Mouse (Mus musculus) ovary, adult 18-20 months (tissue): ENCODE results near the gene Tex264.
"Not testable (repeated sequence)": the region's sequence is repeated elsewhere in the genome, so short reads cannot be mapped to it uniquely, and the experiment has no call there.

ENCODE experiments used
- DNase-seq: peaks from one replicate; pipeline ENCODE4 v3.0.0; 2022; ENCODE audit warnings: low spot score, mixed read lengths

Tex264 gene

GRCm38 (mm10) chr9:106664433-106664832 is 21.3 kb downstream of the Tex264 start:
- no peak for DNase-seq

- DNase-seq, result no peak
Measured at GRCm38 (mm10) chr9:106663200-106663599, 22.5 kb downstream of the Tex264 start.

GRCm38 (mm10) chr9:106659935-106660334 is 25.8 kb downstream of the Tex264 start:
- no peak for DNase-seq

DNA sequence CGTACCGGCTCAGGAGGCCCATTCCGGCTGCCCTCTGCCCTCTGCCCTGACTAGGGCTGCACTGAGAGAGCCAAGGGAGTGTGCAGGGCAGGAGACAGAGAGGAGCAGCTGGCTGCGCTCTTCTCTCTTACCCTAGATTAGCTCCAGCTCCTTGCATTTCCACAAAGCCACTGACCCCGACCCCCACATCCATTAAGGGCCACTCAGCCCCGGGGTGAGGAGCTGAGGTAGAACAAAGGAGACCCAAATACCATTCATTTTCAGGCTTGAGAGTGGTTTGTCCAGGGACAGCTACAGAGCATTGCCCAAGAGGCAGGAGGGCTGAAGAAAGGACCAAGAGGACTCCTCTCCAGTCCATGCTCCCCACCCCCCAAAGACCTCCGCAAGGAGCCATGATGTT is 26.3 kb downstream of the Tex264 start:
- no peak for DNase-seq

GRCm38 (mm10) chr9:106657592-106657991 is 28.1 kb downstream of the Tex264 start:
- DNase-seq, result no peak

DNA sequence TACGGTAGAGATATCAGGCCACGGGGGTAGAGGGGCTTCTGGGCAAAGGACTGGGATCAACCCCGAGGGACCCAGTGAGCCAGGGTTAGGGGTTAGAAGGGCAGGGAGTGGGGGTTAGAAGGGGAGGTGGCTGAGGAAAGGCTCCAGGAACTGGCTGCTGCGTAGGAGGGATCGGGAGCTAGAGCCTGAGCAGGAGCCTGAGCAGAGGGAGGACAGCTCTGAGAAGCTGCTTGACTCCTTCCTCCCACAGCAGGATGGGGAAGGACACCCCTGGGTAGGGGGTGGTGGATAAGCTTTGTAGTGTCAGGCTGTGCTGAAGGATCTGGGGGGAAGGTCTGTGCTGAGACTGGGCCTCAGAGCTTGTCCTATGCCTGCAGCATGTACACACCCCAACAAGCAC is 28.9 kb downstream of the Tex264 start:
- DNase-seq, result no peak

DNA sequence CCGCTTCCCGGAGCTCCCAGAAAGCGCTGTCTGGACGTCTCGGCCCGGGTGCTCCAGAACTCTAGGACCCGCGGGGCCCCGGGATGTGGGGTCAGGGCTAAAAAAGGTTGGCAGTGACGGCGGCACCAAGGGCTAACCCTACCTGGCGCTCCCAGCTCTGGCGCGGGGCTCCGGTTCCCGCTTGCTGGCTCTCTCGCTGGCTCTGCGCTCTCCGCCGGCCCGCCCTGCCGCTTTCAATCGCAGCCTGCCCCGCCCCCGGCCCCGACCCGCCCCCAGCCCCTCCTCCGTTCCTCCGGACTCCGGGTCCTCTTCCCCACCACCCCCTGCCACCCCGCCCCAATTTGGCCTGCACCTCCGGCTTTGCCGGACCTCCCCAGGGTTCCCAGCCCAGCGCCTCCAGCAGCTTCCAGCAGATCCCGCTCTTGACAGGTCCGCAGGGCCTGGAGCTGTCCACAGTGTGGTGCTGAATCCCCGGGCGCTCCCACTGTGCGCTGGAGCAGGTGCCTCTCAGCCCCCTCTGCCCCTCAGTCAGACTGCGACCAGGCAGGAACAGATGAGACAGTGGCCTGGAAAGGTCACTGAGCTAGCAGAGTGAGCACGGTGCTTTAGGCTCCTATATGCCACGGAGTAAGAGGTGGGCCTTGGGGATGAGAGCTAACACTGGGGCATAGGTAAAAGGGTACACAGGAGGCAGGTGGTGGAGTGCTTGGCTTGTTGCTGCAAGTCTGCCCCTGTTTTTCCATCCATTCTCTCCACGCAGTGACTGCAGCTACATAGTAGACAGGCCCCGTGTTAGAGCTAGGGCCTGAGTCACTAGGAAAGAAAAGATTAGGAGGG is 29.6 kb downstream of the Tex264 start, which contains the start of gene Grm2:
TSS of gene Grm2 (minus strand) at position 199 of the 837 bp plus-strand sequence.
- peak; percentile 31 for DNase-seq

DNA sequence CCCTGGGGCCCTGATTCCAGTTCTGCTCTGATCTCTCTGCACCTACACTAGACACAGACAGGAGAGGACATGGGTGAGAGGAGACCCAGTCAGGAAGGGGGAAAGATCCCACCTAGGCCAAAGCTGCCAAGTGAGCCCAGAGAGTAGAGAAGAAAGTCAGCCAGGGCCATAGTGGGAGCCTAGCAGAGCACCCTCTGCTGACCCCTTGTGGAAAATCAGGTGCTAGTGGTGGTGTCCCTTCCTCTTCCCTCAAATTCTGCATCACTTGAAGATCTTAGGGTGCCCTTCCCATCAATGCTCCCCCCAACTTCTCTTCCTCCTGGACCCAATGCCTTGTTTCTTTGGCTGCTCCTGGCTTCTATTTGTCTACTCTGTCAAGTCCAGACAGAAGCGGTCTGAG is 33.0 kb downstream of the Tex264 start:
- DNase-seq, result no peak

DNA sequence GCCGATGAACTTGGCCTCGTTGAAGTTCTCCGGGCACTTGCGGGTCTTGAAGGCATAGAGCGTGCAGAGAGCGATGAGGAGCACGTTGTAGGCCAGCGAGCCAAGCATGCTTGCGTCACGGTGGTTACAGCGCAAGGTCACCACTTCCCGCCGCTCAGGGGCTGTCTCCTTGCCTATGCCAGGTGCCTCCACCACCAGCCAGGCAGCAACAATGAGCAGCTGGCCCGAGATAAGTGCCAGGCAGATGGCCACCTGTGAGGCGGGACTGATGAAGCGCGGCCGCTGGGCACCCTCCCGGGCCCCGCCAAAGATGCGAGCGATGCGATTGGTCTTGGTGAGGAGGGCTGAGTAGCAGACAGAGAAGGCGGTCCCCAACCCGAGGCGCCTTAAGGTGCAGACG is 38.5 kb downstream of the Tex264 start:
- no peak for DNase-seq

- DNase-seq, result no peak
Measured at GRCm38 (mm10) chr9:106645684-106646271, 39.9 kb downstream of the Tex264 start.

- DNase-seq, result no peak
Measured at GRCm38 (mm10) chr9:106643787-106644186, 41.9 kb downstream of the Tex264 start.

GRCm38 (mm10) chr9:106643128-106643527 is 42.6 kb downstream of the Tex264 start:
- DNase-seq, result peak; percentile 40

DNA sequence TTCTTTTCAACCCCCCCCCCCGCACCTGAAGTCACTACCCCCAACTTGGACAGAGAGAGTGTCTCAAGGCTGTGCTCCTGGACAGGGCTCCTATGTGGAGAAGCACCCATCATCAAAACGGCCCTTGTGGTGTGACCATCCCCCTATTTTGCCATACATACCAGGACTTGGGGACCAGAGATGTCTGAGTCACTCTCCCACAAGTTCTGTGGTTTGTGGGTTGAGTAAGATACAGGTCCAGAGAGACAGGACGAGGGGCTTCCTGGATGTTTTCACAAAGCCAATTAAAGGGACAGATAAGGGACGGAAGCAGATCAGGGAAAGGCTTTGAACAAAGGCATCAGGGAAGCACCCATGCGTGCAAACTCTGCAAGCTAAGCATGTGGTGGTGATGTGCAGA is 44.4 kb downstream of the Tex264 start:
- DNase-seq, result no peak

DNA sequence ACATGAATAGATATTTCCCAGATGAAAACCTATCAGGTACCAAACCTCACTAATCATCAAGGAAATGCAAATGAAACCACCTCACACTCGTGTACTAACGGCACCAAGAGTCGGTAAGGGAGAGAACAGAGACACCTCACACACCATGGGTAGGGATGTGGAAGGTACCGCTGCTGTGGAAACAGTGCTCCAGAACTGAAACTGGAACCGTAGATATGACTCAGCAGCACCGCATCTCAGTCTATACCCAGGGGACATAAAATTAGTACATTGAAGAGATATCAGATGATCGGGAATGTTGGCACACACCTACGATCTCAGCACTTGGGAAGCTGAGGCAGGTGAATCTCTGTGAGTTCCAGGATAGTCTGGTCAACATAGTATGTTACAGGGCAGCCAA is 47.6 kb downstream of the Tex264 start:
- DNase-seq, result no peak

GRCm38 (mm10) chr9:106632185-106632584 is 53.5 kb downstream of the Tex264 start:
- DNase-seq, result no peak

- DNase-seq, result not testable (repeated sequence)
Measured at GRCm38 (mm10) chr9:106627796-106628195, 57.9 kb downstream of the Tex264 start.

DNA sequence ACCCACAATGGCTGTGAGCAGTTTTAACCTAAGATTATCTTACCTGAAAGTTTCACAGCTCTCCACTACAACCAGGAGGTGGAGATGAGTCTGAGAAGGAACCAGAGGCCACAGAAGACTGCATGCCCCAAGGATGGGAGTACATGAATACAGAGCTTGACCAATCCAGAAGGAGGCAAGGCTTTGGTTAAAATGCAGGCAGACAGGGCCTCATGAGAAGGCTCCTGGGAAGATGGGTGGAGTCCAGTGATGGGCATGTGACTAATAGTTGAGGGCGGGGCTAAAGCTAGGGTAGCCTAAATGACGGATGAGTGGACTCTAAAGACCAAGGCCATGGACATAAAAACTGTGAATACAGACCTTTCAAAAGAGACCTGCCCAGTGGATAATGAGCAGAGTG is 59.4 kb downstream of the Tex264 start, which contains the start of gene Iqcf6:
TSS of gene Iqcf6 (plus strand) at position 301 of the 400 bp plus-strand sequence.
- DNase-seq, result no peak

DNA sequence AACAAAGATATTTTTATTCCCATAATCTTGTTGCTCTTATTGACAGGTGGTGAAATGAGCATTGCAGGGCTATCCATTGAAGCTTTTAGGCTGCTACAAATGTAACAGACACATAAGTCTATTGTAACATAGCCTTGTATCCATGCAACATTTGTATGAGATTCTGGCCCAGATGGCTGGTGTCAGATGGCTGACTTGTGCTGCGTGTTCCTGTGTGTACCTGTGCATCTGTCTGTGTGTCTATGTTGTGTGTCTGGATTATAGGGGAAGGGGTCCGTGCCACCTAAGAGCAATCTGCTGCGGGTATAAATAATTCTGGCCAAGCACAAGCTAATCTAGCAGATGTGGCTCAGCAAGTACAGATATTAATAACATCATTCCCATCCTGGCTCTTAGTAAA is 68.2 kb downstream of the Tex264 start:
- DNase-seq, result no peak

- DNase-seq, result no peak
Measured at GRCm38 (mm10) chr9:106616306-106616705, 69.4 kb downstream of the Tex264 start.

- no peak for DNase-seq
Measured at GRCm38 (mm10) chr9:106614616-106615015, 71.1 kb downstream of the Tex264 start.

GRCm38 (mm10) chr9:106613951-106614350 is 71.8 kb downstream of the Tex264 start:
- DNase-seq, result no peak

- no peak for DNase-seq
Measured at GRCm38 (mm10) chr9:106610727-106611126, 75.0 kb downstream of the Tex264 start.
